ENCODE assay signal across 9 mouse cellular contexts in the genomic region with DNA sequence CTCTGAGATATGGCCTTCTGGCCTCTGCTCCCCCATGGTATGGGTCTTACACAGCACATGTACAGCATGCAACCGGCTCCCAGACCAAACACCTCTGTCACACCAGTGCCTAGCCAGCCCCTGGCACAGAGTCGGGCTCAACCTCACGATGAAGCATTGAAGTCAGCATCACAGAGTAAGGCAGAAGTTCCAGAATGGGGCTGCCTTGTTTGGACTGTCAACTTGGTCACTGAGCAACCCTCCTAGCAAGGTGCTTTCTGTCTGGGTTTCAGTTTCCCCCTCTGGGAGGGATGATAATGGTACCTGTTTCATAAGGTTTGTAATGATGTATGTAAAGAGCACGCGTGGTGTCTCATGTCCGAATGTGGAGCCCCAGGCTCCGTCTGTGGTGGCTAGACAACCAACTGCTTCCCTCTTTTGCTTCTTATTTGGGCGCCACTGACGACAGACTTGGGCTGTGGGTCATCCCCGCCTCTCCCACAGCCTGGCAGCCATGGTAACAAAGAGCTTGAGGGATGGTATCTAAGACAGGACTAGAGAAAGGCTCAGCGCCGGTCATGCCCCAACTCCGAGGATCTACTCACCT. TPM values are rescaled to one million over a fixed set of nuclear protein-coding genes. Genes with fewer than 3 reads are reported as not detected.
DNase-seq lines count a peak whose midpoint lies in the region; ATAC-seq lines count a peak whose summit lies in the region.
"Had no signal": no experiment of that assay in that cellular context is flagged by ENCODE, and none has a peak within 500 bp of the region (broad histone marks: within the 10 kb centered on the region; RNA-seq: fewer than 3 reads in every experiment).

No protein-coding gene starts in this region.

- no peaks in the 10 kb centered on the region for H3K36me3 ChIP-seq in midbrain, embryonic 13.5 days
- H3K36me3 ChIP-seq: heart, embryonic 15.5 days had no signal

- H3K9ac ChIP-seq in midbrain, embryonic 13.5 days (replicated peaks) = no peak overlapping the region
- H3K9ac ChIP-seq: heart, embryonic 15.5 days had no signal

- WGBS in midbrain, embryonic 13.5 days = 35% methylated on average over 13 of the region's 13 CpGs

- DNase-seq in embryo, embryonic 10.5 days (ENCODE audit: low spot score) = peak; percentile 38
- no peak for DNase-seq in embryo, embryonic 11 days
- peak; percentile 16 for DNase-seq in thymus, postnatal 4 days
- no peak for DNase-seq in thymus, postnatal 0 days (ENCODE audit: low spot score)
- no peak for DNase-seq in urinary bladder, postnatal 14 days (ENCODE audit: low spot score)
- no peak for DNase-seq in lung, postnatal 25 days (ENCODE audit: low spot score)
- no peak for DNase-seq in ovary, postnatal 10 days (ENCODE audit: low spot score)

- H3K4me2 ChIP-seq in midbrain, embryonic 13.5 days (replicated peaks) = peak overlapping the region; percentile 94

- H3K9me3 ChIP-seq in midbrain, embryonic 13.5 days = no peaks in the 10 kb centered on the region
- H3K9me3 ChIP-seq: heart, embryonic 15.5 days had no signal

- ATAC-seq in midbrain, embryonic 13.5 days = no peak

- H3K27me3 ChIP-seq in midbrain, embryonic 13.5 days = peaks cover 12% of the 10 kb centered on the region; the same call in 1 of the 2 replicates

- peaks cover 53% of the 10 kb centered on the region for H3K4me1 ChIP-seq in midbrain, embryonic 13.5 days (replicated peaks)

- peak overlapping the region; percentile 61; the same call in 1 of the 2 replicates for H3K4me3 ChIP-seq in midbrain, embryonic 13.5 days (replicated peaks)

- no peak overlapping the region for H3K27ac ChIP-seq in midbrain, embryonic 13.5 days
- H3K27ac ChIP-seq: heart, embryonic 15.5 days had no signal

RNA-seq across cellular contexts. Expression of gene Grasp, which starts 1.0 kb away (rescaled TPM):
- 1.2 TPM in 2 replicates for polyA plus RNA-seq in thymus, postnatal 0 days (2015; fragmentation: Nextera tagmentation; extraction: Ambion mirVana)
- polyA plus RNA-seq in midbrain, embryonic 13.5 days (2015; fragmentation: Nextera tagmentation; extraction: Ambion mirVana) = 1.7 and 2.4 TPM in 2 replicates

RNA-seq across cellular contexts. Expression of gene Nr4a1, which starts 31.1 kb away (rescaled TPM):
- 24.4 and 27.4 TPM in 2 replicates for polyA plus RNA-seq in thymus, postnatal 0 days (2015; fragmentation: Nextera tagmentation; extraction: Ambion mirVana)
- 2.8 and 3.1 TPM in 2 replicates for polyA plus RNA-seq in midbrain, embryonic 13.5 days (2015; fragmentation: Nextera tagmentation; extraction: Ambion mirVana)

RNA-seq across cellular contexts. Expression of gene Acvr1b, which starts 49.1 kb away (rescaled TPM):
- 3.9 and 4.6 TPM in 2 replicates for polyA plus RNA-seq in thymus, postnatal 0 days (2015; fragmentation: Nextera tagmentation; extraction: Ambion mirVana)
- 18.2 and 19.2 TPM in 2 replicates for polyA plus RNA-seq in midbrain, embryonic 13.5 days (2015; fragmentation: Nextera tagmentation; extraction: Ambion mirVana)

Comparison
In these comparisons a context has a peak if more than half of its experiments do, and no peak if none do; other contexts are left out.
1. DNase-seq: peak in embryo, embryonic 10.5 days (single experiment) and thymus, postnatal 4 days (single experiment); none in embryo, embryonic 11 days (single experiment), thymus, postnatal 0 days (single experiment), urinary bladder, postnatal 14 days (single experiment), lung, postnatal 25 days (single experiment) and ovary, postnatal 10 days (single experiment).